Mouse (Mus musculus): ENCODE measurements around the gene Ppm1g.

DNA sequence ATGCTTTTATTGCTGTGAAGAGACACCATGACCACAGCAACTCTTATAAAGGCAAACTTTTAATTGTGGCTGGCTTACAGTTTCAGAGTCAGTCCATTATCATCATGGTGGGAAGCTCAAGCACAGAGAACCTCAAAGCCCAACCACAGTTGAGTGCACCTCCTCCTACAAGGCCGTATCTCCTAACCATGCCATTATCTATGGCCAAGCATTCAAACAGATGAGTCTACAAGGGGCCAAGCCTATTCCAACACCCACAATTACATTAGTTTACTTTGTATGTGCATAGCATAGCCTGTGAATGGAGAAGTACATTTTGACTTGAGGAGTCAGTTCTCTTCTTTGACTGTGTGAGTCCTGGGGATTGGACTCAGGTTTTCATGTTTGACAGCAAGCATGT lies 55.6 kb downstream of the Ppm1g start:
- TF ChIP-seq CTCF (IDR thresholded peaks at IDR 0.05; ENCODE audit: insufficient read depth, low read length) = no peak
- no peak for TF ChIP-seq POLR2A (IDR thresholded peaks at IDR 0.05; ENCODE audit: borderline replicate concordance, extremely low read depth, low read depth, low read length)

Data from lung, adult 2 months (tissue).